In the genomic region with DNA sequence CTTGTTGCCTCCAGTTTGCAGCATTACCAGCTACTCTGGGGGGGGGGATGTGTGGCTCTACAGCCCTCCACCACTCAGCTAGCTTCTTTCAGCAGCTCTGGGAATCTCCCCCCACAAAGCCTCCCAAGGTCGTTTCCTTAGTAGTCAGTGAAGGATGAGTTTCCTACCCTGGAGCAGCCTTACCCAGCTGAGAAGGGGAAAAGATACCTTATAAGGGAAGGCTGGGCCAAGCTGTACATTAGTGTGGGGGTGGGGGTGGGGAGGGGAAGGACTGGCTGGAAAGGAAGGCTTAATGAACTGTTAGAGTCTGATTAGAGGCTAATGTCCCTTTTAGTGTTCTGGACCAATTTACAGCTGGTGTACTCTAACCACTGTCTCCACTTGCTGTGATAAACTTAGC, we compare ENCODE assay signal across 14 mouse cellular contexts.
A peak's percentile ranks its signal among the peaks of the same experiment; 100 is the strongest.
DNase-seq lines count a peak whose midpoint lies in the region; ATAC-seq and TF ChIP-seq lines count a peak whose summit lies in the region.
"Had no signal": no experiment of that assay in that cellular context is flagged by ENCODE, and none has a peak within 500 bp of the region (broad histone marks: within the 10 kb centered on the region; RNA-seq: fewer than 3 reads in every experiment).

No protein-coding gene starts in this region.

- no peaks in the 10 kb centered on the region for H3K36me3 ChIP-seq in lung, embryonic 14.5 days (ENCODE audit: insufficient read depth)
- no peaks in the 10 kb centered on the region for H3K36me3 ChIP-seq in hindbrain, embryonic 13.5 days
- H3K36me3 ChIP-seq in neural tube, embryonic 15.5 days = no peaks in the 10 kb centered on the region

- peak; percentile 77 for DNase-seq in lung, embryonic 14.5 days
- no peak for DNase-seq in lung, adult 18-20 months
- DNase-seq in embryo, embryonic 9.5 days (ENCODE audit: extremely low spot score) = peak; percentile 22
- no peak for DNase-seq in cerebellum, adult 11-12 months
- DNase-seq in gastrocnemius, postnatal 25 days = no peak
- no peak for DNase-seq in right cerebral cortex, adult 2 months (ENCODE audit: low spot score in 2 of 2)
- DNase-seq: adrenal gland, postnatal 36 days; cerebellum, adult 18-20 months; heart, adult 18-20 months; lung, postnatal 10 days had no signal

- H3K4me3 ChIP-seq in lung, embryonic 14.5 days (ENCODE audit: low read depth, low read length) = no peak overlapping the region
- H3K4me3 ChIP-seq in hindbrain, embryonic 13.5 days = no peak overlapping the region
- no peak overlapping the region for H3K4me3 ChIP-seq in neural tube, embryonic 15.5 days (replicated peaks)
- H3K4me3 ChIP-seq: midbrain, embryonic 13.5 days had no signal

- TF ChIP-seq CTCF in lung, embryonic 14.5 days (IDR thresholded peaks at IDR 0.05; ENCODE audit: low read depth) = no peak

- peak overlapping the region; percentile 74 for H3K27ac ChIP-seq in lung, embryonic 14.5 days (ENCODE audit: low read depth)
- no peak overlapping the region for H3K27ac ChIP-seq in hindbrain, embryonic 13.5 days
- no peak overlapping the region for H3K27ac ChIP-seq in neural tube, embryonic 15.5 days (replicated peaks)
- H3K27ac ChIP-seq: midbrain, embryonic 13.5 days had no signal

- no peaks in the 10 kb centered on the region for H3K9me3 ChIP-seq in lung, embryonic 14.5 days (ENCODE audit: low read depth, low read length)
- no peaks in the 10 kb centered on the region for H3K9me3 ChIP-seq in hindbrain, embryonic 13.5 days
- H3K9me3 ChIP-seq in neural tube, embryonic 15.5 days (replicated peaks) = no peaks in the 10 kb centered on the region
- H3K9me3 ChIP-seq: midbrain, embryonic 13.5 days had no signal

- H3K9ac ChIP-seq in lung, embryonic 14.5 days = no peak overlapping the region
- no peak overlapping the region for H3K9ac ChIP-seq in hindbrain, embryonic 13.5 days
- H3K9ac ChIP-seq in neural tube, embryonic 15.5 days (replicated peaks) = no peak overlapping the region
- H3K9ac ChIP-seq: midbrain, embryonic 13.5 days had no signal

- H3K4me1 ChIP-seq in lung, embryonic 14.5 days (ENCODE audit: insufficient read depth) = peaks cover 14% of the 10 kb centered on the region; the same call in 1 of the 2 replicates
- H3K4me1 ChIP-seq in hindbrain, embryonic 13.5 days (replicated peaks) = peaks cover 15% of the 10 kb centered on the region; the same call in 1 of the 2 replicates
- peaks cover 11% of the 10 kb centered on the region for H3K4me1 ChIP-seq in neural tube, embryonic 15.5 days

- WGBS in lung, embryonic 14.5 days = 0% methylated on average over 1 of the region's 1 CpGs
- 4% methylated on average over 1 of the region's 1 CpGs for WGBS in hindbrain, embryonic 13.5 days
- 0% methylated on average over 1 of the region's 1 CpGs for WGBS in neural tube, embryonic 15.5 days

- ATAC-seq in lung, embryonic 14.5 days (ENCODE audit: insufficient read depth) = peak; percentile 96
- ATAC-seq in hindbrain, embryonic 13.5 days (ENCODE audit: low FRiP score) = peak; percentile 49; the same call in 1 of the 2 replicates
- peak; percentile 35; the same call in 1 of the 2 replicates for ATAC-seq in neural tube, embryonic 15.5 days (ENCODE audit: low FRiP score)
- ATAC-seq: midbrain, embryonic 13.5 days had no signal

- no peak overlapping the region for H3K4me2 ChIP-seq in lung, embryonic 14.5 days
- H3K4me2 ChIP-seq in hindbrain, embryonic 13.5 days = no peak overlapping the region
- no peak overlapping the region for H3K4me2 ChIP-seq in neural tube, embryonic 15.5 days
- H3K4me2 ChIP-seq: midbrain, embryonic 13.5 days had no signal

- H3K27me3 ChIP-seq in lung, embryonic 14.5 days (ENCODE audit: insufficient read depth, low read length) = no peaks in the 10 kb centered on the region
- no peaks in the 10 kb centered on the region for H3K27me3 ChIP-seq in hindbrain, embryonic 13.5 days
- no peaks in the 10 kb centered on the region for H3K27me3 ChIP-seq in neural tube, embryonic 15.5 days (replicated peaks)
- H3K27me3 ChIP-seq: CH12.LX; midbrain, embryonic 13.5 days had no signal

Comparison
In these comparisons a context has a peak if more than half of its experiments do, and no peak if none do; other contexts are left out.
1. DNase-seq: peak in lung, embryonic 14.5 days (single experiment) and embryo, embryonic 9.5 days (single experiment); none in lung, adult 18-20 months (0 of 2), cerebellum, adult 11-12 months (single experiment), gastrocnemius, postnatal 25 days (single experiment) and right cerebral cortex, adult 2 months (0 of 2).
2. ATAC-seq: peak in every context shown above with its lines; median percentile 96 in lung, embryonic 14.5 days; 49 in hindbrain, embryonic 13.5 days; 35 in neural tube, embryonic 15.5 days.